Mouse (Mus musculus) midbrain, postnatal 0 days (tissue): ENCODE measurements at regions not wholly inside any gene's neighbourhood (a gene's known extent, or its start where the extent isn't known, plus 50 kb on each side); places are given as distances from the start of the nearest gene placed in this dataset.

Source experiments
- ATAC-seq: fragments of 200-750 bp; cut with Nextera tagmentation; 2 replicates; pipeline ENCODE4 v1.8.0; 2017; ENCODE audit warnings: moderate number of reproducible peaks, mild to moderate bottlenecking, moderate TSS enrichment, moderate library complexity; ENCODE audit not compliant: low FRiP score
- DNase-seq: peaks from one replicate; pipeline ENCODE4 v3.0.0-alpha.2; 2015; ENCODE audit warnings: low spot score
- H3K27ac ChIP-seq: fragments of 300-500 bp; sonication (generic); 2 replicates; pipeline ENCODE4 v1.5.1; 2014; ENCODE audit warnings: low read depth, mild to moderate bottlenecking, low read length, mixed read lengths
- H3K27me3 ChIP-seq: fragments of 300-500 bp; sonication (generic); 2 replicates; pipeline ENCODE4 v1.6.1; 2014; ENCODE audit warnings: low read length, control low read depth, mixed read lengths; ENCODE audit not compliant: insufficient read depth
- H3K36me3 ChIP-seq: fragments of 300-500 bp; sonication (generic); 2 replicates; pipeline ENCODE4 v1.6.1; 2014; ENCODE audit warnings: low read length, control low read depth, mixed read lengths; ENCODE audit not compliant: insufficient read depth
- H3K4me1 ChIP-seq: fragments of 300-500 bp; sonication (generic); 2 replicates; pipeline ENCODE4 v1.6.1; 2014; ENCODE audit warnings: mild to moderate bottlenecking, control low read depth, antibody characterized with exemption, low read length, mixed read lengths; ENCODE audit not compliant: insufficient read depth
- H3K4me2 ChIP-seq: fragments of 300-500 bp; sonication (generic); 2 replicates; pipeline ENCODE4 v1.6.1; 2014; ENCODE audit warnings: low read depth, mild to moderate bottlenecking, low read length, mixed read lengths; ENCODE audit not compliant: poor library complexity, severe bottlenecking
- H3K4me3 ChIP-seq: fragments of 300-500 bp; sonication (generic); 2 replicates; pipeline ENCODE4 v1.5.1; 2014; ENCODE audit warnings: low read depth, mild to moderate bottlenecking, low read length, moderate library complexity
- H3K9ac ChIP-seq: fragments of 300-500 bp; sonication (generic); replicated peaks from 2 replicates; pipeline ENCODE4 v1.6.1; 2014; ENCODE audit warnings: mild to moderate bottlenecking, low read length, moderate library complexity, mixed read lengths; ENCODE audit not compliant: poor library complexity, severe bottlenecking
- H3K9me3 ChIP-seq: fragments of 300-500 bp; sonication (generic); 2 replicates; pipeline ENCODE4 v1.6.1; 2016; ENCODE audit warnings: low read length, control low read depth
- CTCF ChIP-seq: IDR thresholded peaks from 2 replicates; pipeline ENCODE4 v1.5.1; 2016; ENCODE audit warnings: antibody characterized with exemption, mild to moderate bottlenecking
- WGBS: fragments of 180-500 bp; shearing (Covaris S2); extraction: QIAGEN DNeasy Blood & Tissue Kit; methylation state at CpG from one replicate; pipeline ENCODE4 v1.1.7; 2014; 5-methylcytosine and 5-hydroxymethylcytosine counted together

- DNase-seq (no peak), ATAC-seq (peak; percentile 23; the same call in 1 of the 2 replicates)
- Histone ChIP-seq H3K27me3 (no peaks in the 10 kb centered on the region), H3K9me3 (no peaks in the 10 kb centered on the region), H3K27ac (no peak overlapping the region), H3K4me1 (no peaks in the 10 kb centered on the region), H3K4me2 (no peak overlapping the region), H3K4me3 (no peak overlapping the region), H3K9ac (no peak overlapping the region), H3K36me3 (no peaks in the 10 kb centered on the region)
- WGBS: 93% methylated on average over 3 of the region's 3 CpGs
- no peak for TF ChIP-seq CTCF
Observed at GRCm38 (mm10) chr11:25538641-25539258, 671.8 kb downstream of the 5730522E02Rik start.

- 90% methylated on average over 7 of the region's 7 CpGs for WGBS
- Histone ChIP-seq H3K36me3 (no peaks in the 10 kb centered on the region), H3K4me2 (no peak overlapping the region), H3K4me1 (no peaks in the 10 kb centered on the region), H3K27ac (no peak overlapping the region), H3K4me3 (no peak overlapping the region), H3K9me3 (no peaks in the 10 kb centered on the region), H3K9ac (no peak overlapping the region), H3K27me3 (no peaks in the 10 kb centered on the region)
- no peak for DNase-seq
- no peak for ATAC-seq
- no peak for TF ChIP-seq CTCF
Observed at GRCm38 (mm10) chr11:25536069-25536468, 674.5 kb downstream of the 5730522E02Rik start.

GRCm38 (mm10) chr11:25533081-25533480 is 677.5 kb downstream of the 5730522E02Rik start:
- Histone ChIP-seq H3K4me1 (0 out of 2 replicates have a peak, but pooled peaks cover 4% of the 10 kb centered on the region), H3K27me3 (no peaks in the 10 kb centered on the region), H3K36me3 (no peaks in the 10 kb centered on the region), H3K4me2 (no peak overlapping the region), H3K9ac (no peak overlapping the region), H3K27ac (no peak overlapping the region), H3K4me3 (no peak overlapping the region), H3K9me3 (no peaks in the 10 kb centered on the region)
- 62% methylated on average over 2 of the region's 2 CpGs for WGBS
- ATAC-seq (no peak), DNase-seq (no peak)
- TF ChIP-seq CTCF: no peak

GRCm38 (mm10) chr11:25531668-25532398 is 678.7 kb downstream of the 5730522E02Rik start:
- ATAC-seq: peak; percentile 22; the same call in 1 of the 2 replicates
- H3K36me3 ChIP-seq: no peaks in the 10 kb centered on the region

GRCm38 (mm10) chr11:25528056-25528455 is 682.5 kb downstream of the 5730522E02Rik start:
- no peak overlapping the region for H3K9ac ChIP-seq
- no peak overlapping the region for H3K4me2 ChIP-seq
- no peaks in the 10 kb centered on the region for H3K9me3 ChIP-seq
- 77% methylated on average over 5 of the region's 5 CpGs for WGBS
- 0 out of 2 replicates have a peak, but pooled peaks cover 4% of the 10 kb centered on the region for H3K4me1 ChIP-seq
- no peak overlapping the region for H3K27ac ChIP-seq
- no peaks in the 10 kb centered on the region for H3K27me3 ChIP-seq
- H3K4me3 ChIP-seq: no peak overlapping the region
- DNase-seq (no peak), ATAC-seq (no peak)
- TF ChIP-seq CTCF: no peak
- no peaks in the 10 kb centered on the region for H3K36me3 ChIP-seq

More at GRCm38 (mm10) chr11:25531668-25532398, 678.7 kb downstream of the 5730522E02Rik start:
- WGBS: 39% methylated on average over 9 of the region's 9 CpGs
- Histone ChIP-seq H3K9ac (no peak overlapping the region), H3K4me2 (no peak overlapping the region), H3K9me3 (no peaks in the 10 kb centered on the region), H3K4me1 (0 out of 2 replicates have a peak, but pooled peaks cover 4% of the 10 kb centered on the region), H3K27me3 (no peaks in the 10 kb centered on the region), H3K27ac (peak overlapping the region; percentile 43; the same call in 1 of the 2 replicates), H3K4me3 (no peak overlapping the region)
- peak; percentile 11 for DNase-seq
- TF ChIP-seq CTCF: no peak

GRCm38 (mm10) chr11:25518903-25519302 is 691.7 kb downstream of the 5730522E02Rik start:
- DNase-seq (no peak), ATAC-seq (no peak)
- Histone ChIP-seq H3K9ac (no peak overlapping the region), H3K4me1 (no peaks in the 10 kb centered on the region), H3K4me2 (no peak overlapping the region), H3K9me3 (no peaks in the 10 kb centered on the region), H3K4me3 (no peak overlapping the region), H3K27me3 (no peaks in the 10 kb centered on the region), H3K27ac (no peak overlapping the region), H3K36me3 (no peaks in the 10 kb centered on the region)
- TF ChIP-seq CTCF: no peak
- WGBS: 69% methylated on average over 2 of the region's 2 CpGs
